Mouse (Mus musculus) heart, postnatal 0 days (tissue): Measurements from ENCODE around the gene Zfp36l1. TPM values are rescaled to one million over a fixed set of nuclear protein-coding genes. Genes with fewer than 3 reads are reported as not detected.

Experiments used
- ATAC-seq: fragments of 200-750 bp; cut with Nextera tagmentation; 2 replicates; pipeline ENCODE4 v1.8.0; 2017; ENCODE audit warnings: low read depth, moderate number of reproducible peaks, moderate library complexity; ENCODE audit not compliant: insufficient read depth
- DNase-seq: peaks from one replicate; pipeline ENCODE4 v3.0.0-alpha.2; 2016; ENCODE audit warnings: low spot score
- H3K27ac ChIP-seq: fragments of 300-500 bp; sonication (generic); 2 replicates; pipeline ENCODE4 v1.5.1; 2014; ENCODE audit warnings: low read depth, mild to moderate bottlenecking
- H3K27me3 ChIP-seq: fragments of 300-500 bp; sonication (generic); 2 replicates; pipeline ENCODE4 v1.6.1; 2014; ENCODE audit warnings: low read length, mixed read lengths; ENCODE audit not compliant: control insufficient read depth, insufficient read depth
- H3K36me3 ChIP-seq: fragments of 300-500 bp; sonication (generic); replicated peaks from 2 replicates; pipeline ENCODE4 v1.6.1; 2014; ENCODE audit warnings: low read length, mixed read lengths; ENCODE audit not compliant: control insufficient read depth, insufficient read depth
- H3K4me1 ChIP-seq: fragments of 300-500 bp; sonication (generic); 2 replicates; pipeline ENCODE4 v1.6.1; 2014; ENCODE audit warnings: antibody characterized with exemption; ENCODE audit not compliant: control insufficient read depth, insufficient read depth
- H3K4me2 ChIP-seq: fragments of 300-500 bp; sonication (generic); 2 replicates; pipeline ENCODE4 v1.6.1; 2014; ENCODE audit warnings: low read depth, mild to moderate bottlenecking, low read length, moderate library complexity
- H3K4me3 ChIP-seq: fragments of 300-500 bp; sonication (generic); 2 replicates; pipeline ENCODE4 v1.5.1; 2014; ENCODE audit warnings: low read depth, low read length
- H3K9ac ChIP-seq: fragments of 300-500 bp; sonication (generic); replicated peaks from 2 replicates; pipeline ENCODE4 v1.6.1; 2014; ENCODE audit warnings: low read depth, low read length, mixed read lengths
- H3K9me3 ChIP-seq: fragments of 300-500 bp; sonication (generic); replicated peaks from 2 replicates; pipeline ENCODE4 v1.6.1; 2016; ENCODE audit warnings: low read length; ENCODE audit not compliant: control insufficient read depth
- CTCF ChIP-seq: IDR thresholded peaks from 2 replicates; pipeline ENCODE4 v1.5.1; 2016; ENCODE audit warnings: antibody characterized with exemption, control low read depth, low read depth
- EP300 ChIP-seq: IDR thresholded peaks from 2 replicates; pipeline ENCODE4 v1.6.1; 2016; ENCODE audit warnings: antibody characterized with exemption, low read depth
- WGBS: fragments of 180-500 bp; shearing (Covaris S2); extraction: QIAGEN DNeasy Blood & Tissue Kit; methylation state at CpG from one replicate; pipeline ENCODE4 v1.1.7; 2014; 5-methylcytosine and 5-hydroxymethylcytosine counted together
- polyA plus RNA-seq: library from polyadenylated mRNA; unstranded; fragments of >200 nt; fragmentation: Nextera tagmentation; extraction: Ambion mirVana; gene quantifications from 2 replicates; pipeline ENCODE4 v1.2.1, GENCODE M21; 2015
- total RNA-seq: library from RNA; depleted of rRNA; stranded (reverse); fragments of >200 nt; gene quantifications from 2 replicates; pipeline ENCODE4 v1.2.3, GENCODE M21; 2014; ENCODE audit warnings: low replicate concordance

Gene Zfp36l1
- total and polyA plus RNA-seq, 2 experiments from 2014 or later: 60.3 to 80.6 TPM

DNA sequence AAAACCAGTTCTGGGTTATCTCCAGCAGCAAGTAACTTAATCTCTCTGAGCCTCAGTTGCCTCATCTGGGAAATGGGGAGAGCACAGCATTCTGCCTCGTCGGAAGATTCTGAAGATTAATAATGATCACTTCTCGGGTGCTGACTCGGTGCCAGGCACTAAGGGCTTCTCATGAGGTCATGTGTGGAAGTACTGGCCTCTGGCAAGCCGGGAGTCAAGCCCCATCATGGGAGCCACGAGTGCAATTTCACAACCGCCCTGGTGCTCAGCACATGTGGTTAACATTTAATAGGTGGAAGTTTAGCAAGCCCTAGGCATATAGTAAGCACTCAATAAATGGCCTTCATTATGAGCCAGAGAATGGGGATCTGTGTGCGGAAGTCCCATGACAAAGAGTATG lies 22.4 kb upstream of the Zfp36l1 start:
- DNase-seq (no peak), ATAC-seq (no peak)
- Histone ChIP-seq H3K36me3 (no peaks in the 10 kb centered on the region), H3K27me3 (no peaks in the 10 kb centered on the region), H3K4me1 (peaks cover 43% of the 10 kb centered on the region), H3K4me3 (no peak overlapping the region), H3K9me3 (no peaks in the 10 kb centered on the region), H3K4me2 (no peak overlapping the region), H3K27ac (0 out of 2 replicates have a peak overlapping the region, but pooled peaks have one; percentile 89), H3K9ac (no peak overlapping the region)
- 90% methylated on average over 8 of the region's 8 CpGs for WGBS
- TF ChIP-seq CTCF: no peak
- no peak for TF ChIP-seq EP300

DNA sequence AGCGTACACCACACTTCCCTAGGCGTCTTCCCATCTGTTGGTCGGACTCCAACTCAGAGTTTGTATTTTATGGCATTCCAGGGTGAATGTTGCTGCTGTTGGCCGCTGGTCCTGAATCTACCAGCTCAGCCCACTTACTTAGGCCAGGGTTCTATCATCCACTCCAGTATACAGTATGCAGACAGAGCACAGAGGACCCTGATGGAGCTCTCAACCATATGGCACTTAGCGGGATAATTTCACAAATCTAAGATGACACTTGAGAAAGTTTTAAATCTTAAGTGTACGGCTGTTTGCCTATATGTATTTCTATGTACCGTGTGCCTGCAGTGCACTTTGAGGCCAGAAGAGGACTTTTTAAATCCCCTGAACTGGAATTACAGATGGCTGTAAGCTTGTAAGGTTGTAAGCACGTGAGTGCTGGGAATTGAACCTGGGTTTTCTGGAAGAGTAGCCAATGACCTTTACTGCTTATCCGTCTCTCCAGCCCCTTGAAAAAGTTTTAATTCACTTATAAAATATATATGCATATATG lies 20.3 kb upstream of the Zfp36l1 start:
- Histone ChIP-seq H3K36me3 (0 out of 2 replicates have a peak, but pooled peaks cover 6% of the 10 kb centered on the region), H3K4me1 (peaks cover 49% of the 10 kb centered on the region), H3K27ac (peak overlapping the region; percentile 100; the same call in 1 of the 2 replicates), H3K9me3 (no peaks in the 10 kb centered on the region), H3K9ac (no peak overlapping the region), H3K4me3 (peak overlapping the region; percentile 72; the same call in 1 of the 2 replicates), H3K27me3 (no peaks in the 10 kb centered on the region), H3K4me2 (no peak overlapping the region)
- TF ChIP-seq EP300 (no peak), CTCF (0 out of 2 replicates have a peak, but pooled peaks have one; percentile 5)
- no peak for DNase-seq
- no peak for ATAC-seq
- WGBS: 43% methylated on average over 9 of the region's 9 CpGs

DNA sequence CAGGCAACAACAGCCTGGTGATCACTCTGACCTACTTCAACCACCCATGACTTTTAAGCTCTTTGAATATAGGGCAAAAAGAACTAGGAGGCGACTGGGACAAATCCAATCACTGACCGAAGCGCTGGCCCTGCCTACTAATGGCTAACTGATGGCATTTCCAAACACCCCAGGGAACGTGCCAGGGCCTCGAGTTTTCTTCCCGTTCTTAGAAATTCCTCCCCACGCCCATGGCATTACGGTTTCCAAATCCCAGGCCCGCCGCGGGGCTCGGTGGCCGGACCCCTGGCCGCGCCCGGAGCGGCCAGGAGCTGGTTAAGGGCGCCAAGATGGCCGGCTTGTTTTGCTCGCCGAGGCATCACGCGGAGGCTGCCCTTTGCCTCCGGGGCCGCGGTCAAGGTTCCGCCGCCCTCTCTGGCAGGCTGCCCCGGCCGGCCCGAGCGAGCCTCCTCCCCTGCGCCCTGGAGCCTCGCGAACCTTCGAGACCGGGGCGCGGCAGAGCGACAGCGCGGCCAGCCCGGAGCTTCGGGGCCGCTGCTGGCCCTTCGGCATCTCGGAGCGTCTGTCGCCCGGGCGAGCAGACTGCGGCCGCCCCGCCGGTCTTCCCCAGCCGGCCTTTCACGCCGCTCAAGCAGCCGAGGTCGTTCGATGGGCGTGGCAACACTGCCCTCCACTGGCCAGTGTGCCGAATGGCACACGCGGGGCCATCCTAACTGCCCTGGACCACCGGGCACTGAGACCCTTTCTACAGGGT lies 19.6 kb upstream of the Zfp36l1 start:
- Histone ChIP-seq H3K9ac (peak overlapping the region; percentile 92), H3K4me1 (peaks cover 43% of the 10 kb centered on the region), H3K9me3 (no peaks in the 10 kb centered on the region), H3K4me3 (peak overlapping the region; percentile 72), H3K4me2 (peak overlapping the region; percentile 73), H3K27ac (peak overlapping the region; percentile 100), H3K36me3 (peaks cover 13% of the 10 kb centered on the region; the same call in 1 of the 2 replicates), H3K27me3 (no peaks in the 10 kb centered on the region)
- ATAC-seq (peak; percentile 78), DNase-seq (peak; percentile 84)
- whole genome bisulfite sequencing: under 1% methylated on average over 64 of the region's 66 CpGs
- TF ChIP-seq CTCF (peak; percentile 95), EP300 (peak; percentile 76)

DNA sequence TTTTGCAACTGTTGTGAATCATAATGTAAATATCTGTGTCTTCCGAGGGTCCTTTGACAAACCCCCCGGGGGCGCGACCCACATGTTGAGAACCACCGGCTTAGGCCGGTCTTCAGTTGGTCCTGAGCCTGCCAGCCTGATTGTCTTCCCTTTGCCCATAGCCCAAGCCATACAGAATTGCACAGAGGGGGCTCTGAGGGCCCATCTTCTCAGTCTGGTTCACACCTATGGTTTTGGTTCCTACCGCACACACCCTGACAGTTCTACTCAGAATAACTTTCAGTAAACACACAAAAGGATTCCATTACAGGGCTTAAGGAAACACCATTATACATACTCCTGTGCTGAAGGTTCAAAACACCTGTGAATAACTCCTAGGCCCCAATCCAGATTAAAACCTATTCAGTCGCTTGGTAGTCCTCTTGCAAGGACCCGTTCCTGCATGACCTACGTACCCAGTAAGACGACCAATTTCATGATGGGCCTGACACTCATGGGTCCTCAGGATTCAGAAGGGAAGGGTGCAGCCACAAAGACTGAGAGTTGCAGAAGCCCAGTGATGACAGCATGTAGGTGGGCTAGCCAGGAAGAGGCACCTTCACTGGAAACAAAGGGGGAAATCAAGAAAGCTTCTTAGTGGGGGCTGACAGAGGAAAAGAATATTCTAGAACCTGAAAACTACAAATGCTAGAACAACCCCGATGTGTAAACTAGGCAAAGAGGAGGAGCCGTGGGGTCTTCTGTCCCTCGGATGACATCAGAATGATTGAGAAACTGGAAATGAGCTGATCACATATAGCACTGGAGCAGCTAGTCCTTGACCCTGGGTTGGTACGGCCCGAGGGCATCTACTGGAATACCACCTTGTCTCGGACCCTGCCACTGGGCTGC lies 18.8 kb upstream of the Zfp36l1 start:
- no peaks in the 10 kb centered on the region for H3K27me3 ChIP-seq
- H3K4me2 ChIP-seq: peak overlapping the region; percentile 73
- H3K36me3 ChIP-seq: peaks cover 16% of the 10 kb centered on the region; the same call in 1 of the 2 replicates
- no peak for DNase-seq
- no peaks in the 10 kb centered on the region for H3K9me3 ChIP-seq
- no peak for ATAC-seq
- peak overlapping the region; percentile 100 for H3K27ac ChIP-seq
- TF ChIP-seq EP300 (no peak), CTCF (no peak)
- WGBS: 54% methylated on average over 17 of the region's 17 CpGs
- peak overlapping the region; percentile 92 for H3K9ac ChIP-seq
- peaks cover 37% of the 10 kb centered on the region for H3K4me1 ChIP-seq
- peak overlapping the region; percentile 72 for H3K4me3 ChIP-seq
